Mouse (Mus musculus): ENCODE data around the gene Pex6. TPM values are rescaled to one million over a fixed set of nuclear protein-coding genes. Genes with fewer than 3 reads are reported as not detected.

The Pex6 gene
- polyA plus RNA-seq, 1 experiment: 28.8 TPM

DNA sequence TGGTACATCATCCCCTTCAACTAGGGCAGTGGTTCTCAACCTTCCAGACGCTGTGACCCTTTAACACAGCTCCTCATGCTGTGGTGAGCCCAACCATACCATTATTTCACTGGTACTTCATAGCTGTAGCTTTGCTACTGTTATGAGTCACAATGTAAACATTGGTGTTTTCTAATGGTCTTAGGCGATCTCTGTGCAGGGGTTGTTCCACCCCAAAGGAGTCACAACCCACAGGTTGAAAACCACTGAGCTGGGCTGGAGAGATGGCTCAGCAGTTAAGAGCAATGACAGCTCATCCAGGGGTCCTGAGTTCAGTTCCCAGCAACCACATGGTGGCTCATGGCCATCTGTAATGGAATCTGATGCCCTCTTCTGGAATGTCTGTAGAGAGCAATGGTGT, 19.9 kb upstream of the Pex6 start:
- no peak overlapping the region for H3K27ac ChIP-seq (ENCODE audit: control insufficient read depth, insufficient read depth, low read depth, low read length, poor library complexity)
- H3K4me3 ChIP-seq (replicated peaks; ENCODE audit: control insufficient read depth, low read depth, low read length): no peak overlapping the region
- 88% methylated on average over 2 of the region's 2 CpGs for WGBS
- H3K4me1 ChIP-seq (ENCODE audit: control insufficient read depth, insufficient read depth, low read length): no peaks in the 10 kb centered on the region
- TF ChIP-seq CTCF (IDR thresholded peaks at IDR 0.05; ENCODE audit: control insufficient read depth, insufficient read depth, low read length) (no peak), POLR2A (IDR thresholded peaks at IDR 0.05; ENCODE audit: borderline replicate concordance, control insufficient read depth, low read depth, low read length) (no peak)

DNA sequence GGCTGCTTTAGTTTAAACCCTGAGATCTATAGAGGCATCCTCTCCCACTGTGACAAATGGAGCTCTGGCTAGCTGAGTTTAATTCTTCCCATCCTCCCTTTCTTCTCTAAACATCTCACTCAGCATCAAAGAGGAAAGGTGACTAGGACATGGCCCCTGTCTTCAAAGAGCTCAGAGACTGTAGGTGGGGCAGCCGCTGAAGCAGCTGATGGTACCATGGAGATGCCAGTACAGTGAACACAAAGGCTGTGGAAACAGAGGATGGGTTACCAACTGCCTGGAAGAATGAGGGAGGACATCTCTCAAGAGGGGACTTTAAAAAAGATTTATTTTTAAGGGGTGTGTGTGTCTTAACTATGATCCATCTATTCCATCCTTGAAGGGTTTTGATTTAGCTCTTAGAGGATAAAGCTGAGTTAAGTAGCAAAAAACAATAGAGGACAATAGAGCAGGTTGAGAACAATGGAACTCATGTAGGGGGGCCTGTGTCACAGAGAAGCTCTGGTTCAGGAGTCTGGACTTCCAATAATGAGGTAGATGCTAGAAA, 16.7 kb upstream of the Pex6 start:
- Histone ChIP-seq H3K4me3 (replicated peaks; ENCODE audit: control insufficient read depth, low read depth, low read length) (no peak overlapping the region), H3K27ac (ENCODE audit: control insufficient read depth, insufficient read depth, low read depth, low read length, poor library complexity) (no peak overlapping the region), H3K4me1 (ENCODE audit: control insufficient read depth, insufficient read depth, low read length) (no peaks in the 10 kb centered on the region)
- no peak for TF ChIP-seq CTCF (IDR thresholded peaks at IDR 0.05; ENCODE audit: control insufficient read depth, insufficient read depth, low read length)
- TF ChIP-seq POLR2A (IDR thresholded peaks at IDR 0.05; ENCODE audit: borderline replicate concordance, control insufficient read depth, low read depth, low read length): no peak
- WGBS: 96% methylated on average over 1 of the region's 1 CpGs

DNA sequence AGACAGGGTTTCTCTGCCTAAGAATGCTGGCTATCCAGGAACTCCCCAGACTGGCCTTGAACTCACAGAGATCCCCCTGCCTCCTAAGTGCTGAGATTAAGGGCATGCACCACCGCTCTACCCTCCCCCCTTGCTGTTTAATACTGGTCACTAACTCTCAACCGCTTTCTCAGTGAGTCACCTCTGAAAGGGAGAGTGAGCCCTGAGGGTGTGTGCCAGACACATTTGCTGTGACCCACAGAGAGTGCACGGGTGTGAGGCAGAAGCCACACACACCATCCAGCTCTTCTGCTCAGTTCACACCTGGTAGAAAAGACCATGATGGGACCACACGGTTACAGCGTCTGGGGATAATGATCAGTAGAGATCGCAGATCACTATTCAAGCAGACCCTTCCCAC, 12.7 kb upstream of the Pex6 start:
- Histone ChIP-seq H3K4me3 (replicated peaks; ENCODE audit: control insufficient read depth, low read depth, low read length) (no peak overlapping the region), H3K4me1 (ENCODE audit: control insufficient read depth, insufficient read depth, low read length) (peaks cover 1% of the 10 kb centered on the region), H3K27ac (ENCODE audit: control insufficient read depth, insufficient read depth, low read depth, low read length, poor library complexity) (no peak overlapping the region)
- 94% methylated on average over 6 of the region's 6 CpGs for WGBS
- no peak for TF ChIP-seq CTCF (IDR thresholded peaks at IDR 0.05; ENCODE audit: control insufficient read depth, insufficient read depth, low read length)
- TF ChIP-seq POLR2A (IDR thresholded peaks at IDR 0.05; ENCODE audit: borderline replicate concordance, control insufficient read depth, low read depth, low read length): no peak

DNA sequence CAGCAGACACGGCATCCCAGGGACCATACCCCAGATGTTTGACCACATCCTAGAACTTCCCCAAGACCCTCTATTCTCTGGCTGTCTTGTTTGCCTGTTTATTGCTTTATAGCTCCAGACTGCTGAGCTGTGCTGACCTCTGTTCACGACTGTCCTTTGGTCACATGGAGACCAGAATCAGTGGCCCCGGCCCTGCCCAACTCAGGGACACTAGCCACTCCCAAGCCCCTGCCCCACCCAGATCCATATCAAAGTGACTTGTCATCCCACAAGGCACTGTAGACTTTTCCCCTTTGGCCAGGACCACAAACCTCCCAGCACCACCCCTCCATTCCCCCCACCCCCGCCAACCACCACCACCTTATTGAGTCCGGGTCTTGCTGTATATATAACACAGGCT, 12.0 kb upstream of the Pex6 start:
- no peak overlapping the region for H3K27ac ChIP-seq (ENCODE audit: control insufficient read depth, insufficient read depth, low read depth, low read length, poor library complexity)
- no peak overlapping the region for H3K4me3 ChIP-seq (replicated peaks; ENCODE audit: control insufficient read depth, low read depth, low read length)
- WGBS: 75% methylated on average over 5 of the region's 5 CpGs

DNA sequence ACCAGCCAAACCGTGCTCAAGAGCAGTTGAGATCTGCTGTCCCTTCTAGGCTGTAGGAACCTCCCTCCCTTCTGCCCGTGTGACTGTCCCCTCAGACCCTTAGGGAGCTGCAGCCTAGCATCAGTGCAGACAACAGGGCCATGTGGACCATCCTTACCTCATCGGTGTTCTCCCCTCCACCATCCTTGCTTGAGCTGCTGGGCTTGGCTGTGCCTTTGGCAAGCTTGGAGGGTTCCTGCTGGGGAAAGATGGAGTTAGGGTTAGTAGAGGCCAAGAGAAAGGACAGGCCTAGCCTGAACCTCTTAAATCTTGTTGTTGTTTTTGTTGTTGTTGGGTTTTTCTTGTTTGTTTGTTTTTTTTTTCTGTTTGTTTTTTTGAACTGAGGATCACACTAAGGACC, 11.4 kb upstream of the Pex6 start:
- 80% methylated on average over 3 of the region's 3 CpGs for WGBS
- no peak for TF ChIP-seq POLR2A (IDR thresholded peaks at IDR 0.05; ENCODE audit: borderline replicate concordance, control insufficient read depth, low read depth, low read length)
- no peak for TF ChIP-seq CTCF (IDR thresholded peaks at IDR 0.05; ENCODE audit: control insufficient read depth, insufficient read depth, low read length)
- H3K4me1 ChIP-seq (ENCODE audit: control insufficient read depth, insufficient read depth, low read length): peaks cover 4% of the 10 kb centered on the region
- H3K4me3 ChIP-seq (replicated peaks; ENCODE audit: control insufficient read depth, low read depth, low read length): no peak overlapping the region
- no peak overlapping the region for H3K27ac ChIP-seq (ENCODE audit: control insufficient read depth, insufficient read depth, low read depth, low read length, poor library complexity)

More for the DNA sequence above, 12.0 kb upstream of the Pex6 start:
- no peak for TF ChIP-seq POLR2A (IDR thresholded peaks at IDR 0.05; ENCODE audit: borderline replicate concordance, control insufficient read depth, low read depth, low read length)
- TF ChIP-seq CTCF (IDR thresholded peaks at IDR 0.05; ENCODE audit: control insufficient read depth, insufficient read depth, low read length): no peak
- H3K4me1 ChIP-seq (ENCODE audit: control insufficient read depth, insufficient read depth, low read length): peaks cover 4% of the 10 kb centered on the region

DNA sequence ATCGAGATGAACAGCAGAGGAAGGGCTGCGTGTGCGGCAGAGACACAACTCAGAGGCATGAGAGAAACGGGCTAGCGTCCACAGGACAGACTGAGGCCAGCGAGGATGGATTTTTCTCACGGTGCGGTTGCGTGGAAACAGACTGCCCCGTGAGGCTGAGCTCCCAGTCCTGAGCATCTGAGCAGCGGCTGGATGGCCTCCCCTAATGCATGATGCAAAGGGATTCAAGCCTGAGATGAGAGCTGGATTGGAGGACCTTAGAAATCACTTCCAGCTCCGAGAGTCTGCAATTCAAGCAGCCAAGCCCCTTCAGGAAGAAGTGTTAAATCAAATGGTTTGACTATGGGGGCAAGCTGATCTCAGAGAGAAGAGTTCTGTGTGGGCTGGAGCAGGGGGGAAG, 9.8 kb upstream of the Pex6 start:
- WGBS: 86% methylated on average over 12 of the region's 12 CpGs
- Histone ChIP-seq H3K4me1 (ENCODE audit: control insufficient read depth, insufficient read depth, low read length) (peaks cover 4% of the 10 kb centered on the region), H3K27ac (ENCODE audit: control insufficient read depth, insufficient read depth, low read depth, low read length, poor library complexity) (no peak overlapping the region), H3K4me3 (replicated peaks; ENCODE audit: control insufficient read depth, low read depth, low read length) (no peak overlapping the region)
- TF ChIP-seq POLR2A (IDR thresholded peaks at IDR 0.05; ENCODE audit: borderline replicate concordance, control insufficient read depth, low read depth, low read length): no peak

DNA sequence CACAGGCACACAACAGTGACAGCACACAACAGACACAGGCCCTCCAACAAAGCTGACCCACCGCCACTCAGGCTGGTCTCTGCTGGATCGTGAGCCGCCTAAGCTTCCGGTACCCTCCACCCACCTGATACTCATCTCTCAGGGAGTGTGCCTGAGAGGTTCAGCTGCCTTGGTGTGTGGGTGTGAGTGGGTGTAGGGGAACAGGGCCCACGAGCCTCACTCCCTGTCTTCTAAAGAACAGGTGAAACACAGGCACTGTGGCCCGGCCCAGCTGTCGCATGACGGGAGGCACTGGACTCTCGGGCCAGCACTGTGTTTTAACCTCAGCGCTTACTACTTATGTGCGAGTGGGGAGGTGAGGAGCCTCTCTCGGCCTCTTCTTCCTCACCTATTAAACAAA, 9.2 kb upstream of the Pex6 start:
- Histone ChIP-seq H3K27ac (ENCODE audit: control insufficient read depth, insufficient read depth, low read depth, low read length, poor library complexity) (no peak overlapping the region), H3K4me3 (replicated peaks; ENCODE audit: control insufficient read depth, low read depth, low read length) (no peak overlapping the region), H3K4me1 (ENCODE audit: control insufficient read depth, insufficient read depth, low read length) (peaks cover 4% of the 10 kb centered on the region)
- no peak for TF ChIP-seq POLR2A (IDR thresholded peaks at IDR 0.05; ENCODE audit: borderline replicate concordance, control insufficient read depth, low read depth, low read length)
- WGBS: 84% methylated on average over 12 of the region's 12 CpGs

DNA sequence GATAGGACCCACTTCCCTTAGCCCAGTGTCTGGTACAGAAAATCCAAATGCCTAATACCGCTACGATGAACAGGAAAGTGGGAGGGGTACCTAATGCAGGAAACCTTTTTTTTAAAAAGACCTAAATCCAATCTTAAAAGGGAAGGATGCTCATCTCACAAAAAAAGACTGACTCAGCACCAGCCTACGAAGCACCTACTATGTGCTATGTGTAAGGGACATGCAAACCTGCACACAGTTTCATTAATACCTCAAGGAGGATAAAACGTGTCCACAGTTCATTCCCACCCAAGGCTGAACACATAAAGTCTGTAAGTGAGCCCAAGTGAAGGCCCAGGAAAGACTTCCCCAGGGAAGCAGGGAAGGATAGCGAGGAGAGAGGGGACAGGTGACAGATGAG, 8.8 kb upstream of the Pex6 start:
- H3K4me3 ChIP-seq (replicated peaks; ENCODE audit: control insufficient read depth, low read depth, low read length): no peak overlapping the region
- WGBS: 85% methylated on average over 5 of the region's 5 CpGs
- TF ChIP-seq POLR2A (IDR thresholded peaks at IDR 0.05; ENCODE audit: borderline replicate concordance, control insufficient read depth, low read depth, low read length): no peak
- TF ChIP-seq CTCF (IDR thresholded peaks at IDR 0.05; ENCODE audit: control insufficient read depth, insufficient read depth, low read length): no peak
- peaks cover 4% of the 10 kb centered on the region for H3K4me1 ChIP-seq (ENCODE audit: control insufficient read depth, insufficient read depth, low read length)
- no peak overlapping the region for H3K27ac ChIP-seq (ENCODE audit: control insufficient read depth, insufficient read depth, low read depth, low read length, poor library complexity)

All from bone marrow, adult 2 months (tissue).